Mouse (Mus musculus): Measurements from ENCODE around the gene Nepro.
A peak's percentile ranks its signal among the peaks of the same experiment; 100 is the strongest.

The Nepro gene

DNA sequence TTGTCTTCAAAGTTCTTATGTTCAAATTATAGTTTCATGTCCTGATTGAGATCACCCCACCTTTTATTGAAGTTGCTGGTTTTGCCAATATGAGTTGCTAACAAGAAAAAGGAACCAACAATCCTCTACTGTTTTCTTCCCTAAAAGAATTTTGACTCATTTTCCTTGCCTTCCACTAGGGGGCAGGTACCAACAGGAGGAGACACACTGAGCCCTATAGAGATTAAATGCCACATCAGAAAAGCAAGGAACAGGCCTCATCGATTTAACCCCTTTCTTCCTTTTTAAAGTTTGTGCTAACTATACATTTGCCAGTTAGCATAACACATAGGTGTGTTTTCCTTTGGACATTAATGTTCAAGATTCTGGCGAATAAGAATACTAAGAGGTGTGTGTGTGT is 43.9 kb downstream of the Nepro start:
- no peak for DNase-seq

DNA sequence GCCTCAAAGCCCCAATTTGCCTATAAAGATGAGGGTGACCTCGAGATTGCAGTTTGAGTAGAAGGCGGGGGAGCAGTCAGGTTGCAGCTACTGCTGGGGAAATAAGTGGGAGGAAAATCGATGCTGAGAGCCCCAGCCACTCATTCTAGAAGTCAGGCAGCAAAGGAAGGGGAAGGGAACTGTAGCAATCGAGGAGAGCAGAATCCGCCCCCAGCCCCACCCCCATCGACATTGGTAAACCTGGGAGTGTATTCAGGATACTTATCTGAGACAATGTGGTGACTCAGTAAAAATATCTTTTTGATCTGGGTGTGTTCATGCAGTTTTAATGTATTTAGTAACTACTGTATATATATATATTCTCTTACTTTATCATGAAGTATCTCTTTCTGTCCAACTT is 48.5 kb downstream of the Nepro start:
- DNase-seq, result no peak

DNA sequence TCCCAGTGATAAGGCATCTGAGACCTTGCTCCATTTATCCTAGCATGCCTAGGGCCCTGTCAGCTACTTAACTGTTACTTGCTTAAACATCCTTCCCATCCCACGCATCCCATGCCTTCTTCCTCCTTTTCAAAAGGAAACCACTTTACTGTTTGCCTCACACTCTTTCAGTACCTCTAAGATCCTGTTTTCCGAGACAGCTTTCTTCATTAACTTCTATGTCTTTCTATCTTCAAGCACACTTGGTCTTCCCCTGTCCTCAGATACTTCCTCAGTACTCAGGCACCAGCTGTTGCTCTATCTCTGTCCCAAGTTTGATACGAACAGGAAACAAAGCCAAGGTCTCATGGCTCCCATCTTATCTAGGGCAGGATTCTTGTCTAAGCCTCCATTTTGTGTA is 49.6 kb downstream of the Nepro start:
- DNase-seq, result no peak

DNA sequence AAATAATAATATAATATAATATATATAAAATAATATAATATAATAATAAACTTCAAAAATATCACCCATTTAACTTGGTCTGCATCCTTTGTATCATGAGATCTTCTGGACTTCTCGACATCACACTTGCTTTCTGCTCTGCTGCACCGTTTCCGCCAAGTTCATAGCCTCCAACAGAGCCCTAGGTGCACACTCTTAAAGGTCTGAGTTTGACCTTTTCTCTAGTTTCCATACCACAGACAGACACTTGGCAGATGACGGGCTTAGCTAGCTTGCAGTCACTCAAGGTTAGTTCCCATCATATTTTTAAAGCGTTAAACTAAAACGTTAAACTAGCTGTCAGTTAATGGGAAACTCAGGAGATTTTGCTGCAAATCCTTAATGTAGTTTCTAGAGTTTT is 50.1 kb downstream of the Nepro start:
- no peak for DNase-seq

DNA sequence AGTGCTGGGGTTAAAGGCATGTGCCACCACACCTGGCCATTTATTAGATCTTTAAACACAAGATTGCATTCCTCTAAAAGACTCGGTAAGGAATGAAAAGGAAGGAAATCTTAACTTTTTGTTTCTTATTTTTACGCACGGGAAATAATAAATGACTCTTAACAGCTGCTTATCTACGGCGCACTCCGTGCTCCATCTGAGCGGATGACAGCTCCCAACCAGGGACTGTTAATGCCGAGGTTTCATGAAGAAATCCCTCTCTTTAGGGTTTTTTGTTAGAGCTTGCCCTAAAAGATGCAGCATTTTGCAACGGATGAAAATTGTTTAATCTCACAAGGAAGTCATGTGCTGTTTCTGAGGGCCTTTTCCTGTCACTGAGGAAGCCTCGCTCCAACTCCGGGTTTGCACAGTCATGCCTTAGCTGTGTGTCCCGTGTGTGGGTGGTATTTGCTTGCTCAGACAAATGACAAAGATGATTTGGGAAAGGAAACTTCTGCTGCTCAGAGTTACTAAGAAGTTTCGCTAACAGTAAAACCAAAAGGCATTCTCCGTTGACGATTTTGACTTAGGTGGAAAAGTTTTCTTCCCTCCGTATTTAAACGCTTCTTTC is 54.5 kb downstream of the Nepro start:
- DNase-seq, result peak; percentile 46 to 51

DNA sequence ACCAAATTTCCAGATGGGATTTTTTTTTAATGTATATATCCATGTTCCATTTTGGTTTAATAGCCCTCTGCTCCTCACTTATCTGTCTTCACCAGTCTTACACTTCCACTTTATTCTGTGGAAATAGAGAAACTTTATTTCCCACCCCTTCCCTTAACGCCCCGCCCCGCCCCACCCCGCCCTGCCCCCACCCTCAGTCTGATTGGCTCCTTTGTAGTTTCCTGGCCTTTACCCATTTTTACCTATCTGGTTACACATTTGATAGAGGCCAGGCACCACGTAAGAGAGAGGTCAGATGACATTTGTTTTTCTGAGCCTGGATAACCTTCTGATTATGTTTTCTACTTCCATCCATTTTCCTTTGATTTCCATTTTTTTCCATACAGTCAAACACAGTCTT is 55.4 kb downstream of the Nepro start:
- no peak for DNase-seq

DNA sequence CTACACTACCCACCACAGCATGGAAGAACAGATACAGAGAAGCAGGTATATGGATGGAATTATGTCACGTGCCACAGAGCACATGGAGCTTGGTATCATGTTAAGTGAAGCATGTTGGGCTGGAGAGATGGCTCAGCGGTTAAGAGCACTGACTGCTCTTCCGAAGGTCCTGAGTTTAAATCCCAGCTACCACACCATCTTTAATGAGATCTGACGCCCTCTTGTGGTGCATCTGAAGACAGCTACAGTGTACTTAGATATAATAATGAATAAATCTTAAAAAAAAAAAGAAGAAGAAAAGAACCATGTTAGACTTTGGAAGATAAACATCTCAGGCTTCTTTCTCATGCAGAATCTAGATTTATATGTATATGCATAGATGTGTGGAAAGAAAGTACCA is 56.6 kb downstream of the Nepro start:
- DNase-seq, result no peak

Data from lung, postnatal 4 days (tissue).